Mouse (Mus musculus) heart, embryonic 16.5 days (tissue): ENCODE data around the gene Rhox8. TPM values are rescaled to one million over a fixed set of nuclear protein-coding genes. Genes with fewer than 3 reads are reported as not detected.

Source experiments
- polyA plus RNA-seq: library from polyadenylated mRNA; unstranded; fragments of >200 nt; fragmentation: Nextera tagmentation; extraction: Ambion mirVana; gene quantifications from 2 replicates; pipeline ENCODE4 v1.2.1, GENCODE M21; 2015

The Rhox8 gene
- polyA plus RNA-seq, 1 experiment from 2014 or later: not detected

Other genes with a start within 250 kb of the Rhox8 start
- gene Rhox2g, start 235.5 kb downstream of the Rhox8 start, polyA plus RNA-seq: not detected in 2 replicates
- gene Rhox4g, start 227.6 kb downstream of the Rhox8 start, polyA plus RNA-seq: not detected in 2 replicates
- not detected in 2 replicates for gene Rhox3h, start 210.2 kb downstream of the Rhox8 start, polyA plus RNA-seq
- gene Rhox2h, start 205.7 kb downstream of the Rhox8 start, polyA plus RNA-seq: not detected in 2 replicates
- gene Rhox5, start 74.1 kb downstream of the Rhox8 start, polyA plus RNA-seq: 9.7 and 10.0 TPM in 2 replicates
- gene Rhox6, start 52.0 kb downstream of the Rhox8 start, polyA plus RNA-seq: not detected in 2 replicates
- gene Rhox7a, start 47.3 kb downstream of the Rhox8 start, polyA plus RNA-seq: not detected in 2 replicates
- not detected in 2 replicates for gene Rhox7b, start 18.3 kb upstream of the Rhox8 start, polyA plus RNA-seq
- gene Rhox9, start 22.8 kb upstream of the Rhox8 start, polyA plus RNA-seq: not detected in 2 replicates
- not detected in 2 replicates for gene Btg1-ps1, start 139.9 kb upstream of the Rhox8 start, polyA plus RNA-seq
- not detected in 2 replicates for gene Btg1-ps2, start 164.2 kb upstream of the Rhox8 start, polyA plus RNA-seq
- not detected in 2 replicates for gene Rhox10, start 187.5 kb upstream of the Rhox8 start, polyA plus RNA-seq
- not detected in 2 replicates for gene Rhox11, start 206.2 kb upstream of the Rhox8 start, polyA plus RNA-seq
- not detected in 2 replicates for gene Rhox12, start 232.0 kb upstream of the Rhox8 start, polyA plus RNA-seq
- gene Rhox13, start 242.3 kb upstream of the Rhox8 start, polyA plus RNA-seq: not detected in 2 replicates